Mouse (Mus musculus) neural tube, embryonic 11.5 days (tissue): ENCODE data around the gene Spata9. TPM values are rescaled to one million over a fixed set of nuclear protein-coding genes. Genes with fewer than 3 reads are reported as not detected.

Experiments used
- ATAC-seq: fragments of 200-750 bp; cut with Nextera tagmentation; 2 replicates; pipeline ENCODE4 v1.8.0; 2017; ENCODE audit warnings: moderate number of reproducible peaks, mild to moderate bottlenecking, moderate TSS enrichment, moderate library complexity; ENCODE audit not compliant: insufficient read depth, low FRiP score, low TSS enrichment
- DNase-seq: peaks from one replicate; pipeline ENCODE4 v3.0.0-alpha.2; 2015; ENCODE audit warnings: low spot score
- H3K27ac ChIP-seq: fragments of 300-500 bp; sonication (generic); 2 replicates; pipeline ENCODE4 v1.5.1; 2014; ENCODE audit warnings: low read depth, mild to moderate bottlenecking, low read length
- H3K27me3 ChIP-seq: fragments of 300-500 bp; sonication (generic); 2 replicates; pipeline ENCODE4 v1.6.1; 2014; ENCODE audit warnings: mild to moderate bottlenecking, low read length, mixed read lengths; ENCODE audit not compliant: control insufficient read depth, insufficient read depth
- H3K36me3 ChIP-seq: fragments of 300-500 bp; sonication (generic); 2 replicates; pipeline ENCODE4 v1.6.1; 2014; ENCODE audit warnings: mild to moderate bottlenecking, low read length, moderate library complexity, mixed read lengths; ENCODE audit not compliant: control insufficient read depth, insufficient read depth
- H3K4me1 ChIP-seq: fragments of 300-500 bp; sonication (generic); 2 replicates; pipeline ENCODE4 v1.6.1; 2014; ENCODE audit warnings: low read length, mixed read lengths; ENCODE audit not compliant: control insufficient read depth, insufficient read depth
- H3K4me2 ChIP-seq: fragments of 300-500 bp; sonication (generic); 2 replicates; pipeline ENCODE4 v1.6.1; 2014; ENCODE audit warnings: low read depth, mild to moderate bottlenecking, moderate library complexity
- H3K4me3 ChIP-seq: fragments of 300-500 bp; sonication (generic); 2 replicates; pipeline ENCODE4 v1.5.1; 2014; ENCODE audit warnings: low read depth, low read length
- H3K9ac ChIP-seq: fragments of 300-500 bp; sonication (generic); 2 replicates; pipeline ENCODE4 v1.6.1; 2014; ENCODE audit warnings: mild to moderate bottlenecking, low read length
- H3K9me3 ChIP-seq: fragments of 300-500 bp; sonication (generic); 2 replicates; pipeline ENCODE4 v1.6.1; 2016; ENCODE audit warnings: low read length; ENCODE audit not compliant: control insufficient read depth
- WGBS: fragments of 180-500 bp; shearing (Covaris S2); extraction: QIAGEN DNeasy Blood & Tissue Kit; methylation state at CpG from one replicate; pipeline ENCODE4 v1.1.7; 2014; 5-methylcytosine and 5-hydroxymethylcytosine counted together
- polyA plus RNA-seq: library from polyadenylated mRNA; unstranded; fragments of >200 nt; fragmentation: Nextera tagmentation; extraction: Ambion mirVana; gene quantifications from 2 replicates; pipeline ENCODE4 v1.2.1, GENCODE M21; 2014

Spata9 gene
- polyA plus RNA-seq, 1 experiment from 2014 or later = 0.29 TPM

GRCm38 (mm10) chr13:76017974-76018843 is 51.3 kb downstream of the Spata9 start, which contains the start of gene Rfesd:
Rfesd (minus strand) TSS chr13:76018719.
- H3K9ac ChIP-seq = peak within 1 kb of the TSS; percentile 93
- DNase-seq (peak; percentile 99), ATAC-seq (peak; percentile 99)
- 2% methylated on average over 50 of the region's 50 CpGs for WGBS
- H3K36me3 ChIP-seq = no peaks in the 10 kb centered on the region
- H3K4me2 ChIP-seq = peak within 1 kb of the TSS; percentile 59
- H3K4me1 ChIP-seq = peaks cover 3% of the 10 kb centered on the region; the same call in 1 of the 2 replicates
- H3K9me3 ChIP-seq = no peaks in the 10 kb centered on the region
- H3K27me3 ChIP-seq = no peaks in the 10 kb centered on the region
- H3K4me3 ChIP-seq = peak within 1 kb of the TSS; percentile 78
- peak within 1 kb of the TSS; percentile 89 for H3K27ac ChIP-seq

GRCm38 (mm10) chr13:76018844-76019400 is 52.0 kb downstream of the Spata9 start:
- peak overlapping the region; percentile 78 for H3K4me3 ChIP-seq
- no peak overlapping the region for H3K9ac ChIP-seq
- H3K36me3 ChIP-seq = no peaks in the 10 kb centered on the region
- H3K4me1 ChIP-seq = peaks cover 3% of the 10 kb centered on the region; the same call in 1 of the 2 replicates
- no peak overlapping the region for H3K27ac ChIP-seq
- no peaks in the 10 kb centered on the region for H3K27me3 ChIP-seq
- ATAC-seq = peak; percentile 56
- H3K4me2 ChIP-seq = peak overlapping the region; percentile 59
- WGBS = 48% methylated on average over 5 of the region's 5 CpGs
- DNase-seq = no peak
- no peaks in the 10 kb centered on the region for H3K9me3 ChIP-seq

GRCm38 (mm10) chr13:76021782-76022181 is 54.8 kb downstream of the Spata9 start:
- 91% methylated on average over 2 of the region's 2 CpGs for WGBS
- H3K4me3 ChIP-seq = no peak overlapping the region
- H3K36me3 ChIP-seq = no peaks in the 10 kb centered on the region
- peaks cover 3% of the 10 kb centered on the region; the same call in 1 of the 2 replicates for H3K4me1 ChIP-seq
- H3K27me3 ChIP-seq = no peaks in the 10 kb centered on the region
- no peaks in the 10 kb centered on the region for H3K9me3 ChIP-seq
- H3K9ac ChIP-seq = no peak overlapping the region
- H3K27ac ChIP-seq = no peak overlapping the region
- no peak overlapping the region for H3K4me2 ChIP-seq
- no peak for DNase-seq
- ATAC-seq = no peak

GRCm38 (mm10) chr13:76024588-76024987 is 57.6 kb downstream of the Spata9 start:
- ATAC-seq = no peak
- H3K4me1 ChIP-seq = no peaks in the 10 kb centered on the region
- H3K9me3 ChIP-seq = no peaks in the 10 kb centered on the region
- no peak for DNase-seq
- H3K27ac ChIP-seq = no peak overlapping the region
- H3K36me3 ChIP-seq = no peaks in the 10 kb centered on the region
- 86% methylated on average over 3 of the region's 3 CpGs for WGBS
- H3K4me2 ChIP-seq = no peak overlapping the region
- no peak overlapping the region for H3K9ac ChIP-seq
- H3K4me3 ChIP-seq = no peak overlapping the region
- H3K27me3 ChIP-seq = no peaks in the 10 kb centered on the region

DNA sequence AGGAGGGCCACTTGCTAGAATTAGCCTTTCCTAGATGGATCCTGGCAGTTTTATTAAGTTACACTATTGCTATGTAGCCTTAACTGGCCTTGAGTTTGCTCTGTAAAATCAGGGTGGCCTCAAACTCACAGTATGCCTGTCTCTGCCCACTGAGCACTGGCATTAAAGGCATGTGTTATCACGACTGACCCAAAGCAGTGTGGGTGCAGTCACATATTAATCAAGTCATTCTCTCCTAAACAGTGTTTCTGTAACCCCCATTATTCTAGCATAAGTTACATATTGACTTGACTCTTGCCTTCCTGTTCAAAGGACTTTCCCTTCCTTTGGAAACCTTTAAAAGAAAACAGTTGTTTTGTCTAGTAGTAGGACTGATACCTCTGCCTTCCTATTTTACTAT is 75.5 kb downstream of the Spata9 start:
- Histone ChIP-seq H3K9ac (no peak overlapping the region), H3K27ac (no peak overlapping the region), H3K36me3 (no peaks in the 10 kb centered on the region), H3K9me3 (no peaks in the 10 kb centered on the region), H3K27me3 (no peaks in the 10 kb centered on the region), H3K4me3 (no peak overlapping the region), H3K4me2 (no peak overlapping the region), H3K4me1 (no peaks in the 10 kb centered on the region)
- ATAC-seq (no peak), DNase-seq (no peak)
- 65% methylated on average over 1 of the region's 1 CpGs for WGBS

DNA sequence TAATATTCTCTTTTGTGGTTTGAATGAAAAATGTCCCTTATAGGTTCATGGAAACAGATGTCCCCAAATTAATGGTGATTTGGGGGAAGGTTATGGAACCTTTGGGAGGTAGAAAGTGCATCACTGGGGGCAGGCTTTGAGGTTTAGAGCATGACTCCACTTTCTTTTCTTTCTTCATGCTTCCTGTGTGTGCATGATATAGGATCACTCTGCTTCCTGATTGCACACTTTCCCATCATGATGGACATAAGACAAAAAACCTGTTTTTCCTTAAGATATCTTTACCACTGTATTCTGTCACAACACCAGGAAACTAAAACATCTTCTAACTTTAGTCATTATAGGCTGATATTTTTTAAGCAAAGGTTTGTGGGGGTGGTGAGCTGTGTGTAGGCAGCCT is 78.0 kb downstream of the Spata9 start:
- Histone ChIP-seq H3K9ac (no peak overlapping the region), H3K27ac (no peak overlapping the region), H3K36me3 (no peaks in the 10 kb centered on the region), H3K4me3 (no peak overlapping the region), H3K27me3 (no peaks in the 10 kb centered on the region), H3K9me3 (no peaks in the 10 kb centered on the region), H3K4me2 (no peak overlapping the region), H3K4me1 (no peaks in the 10 kb centered on the region)
- no peak for DNase-seq
- ATAC-seq = no peak

Other genes starting within 250 kb of the Spata9 start
- 39.5 and 39.6 TPM in 2 replicates for gene Glrx, start 127.3 kb upstream of the Spata9 start, polyA plus RNA-seq
- gene Rhobtb3, start 23.2 kb upstream of the Spata9 start, polyA plus RNA-seq = 58.6 and 62.5 TPM in 2 replicates
- 14.8 and 16.7 TPM in 2 replicates for gene Rfesd, start 51.6 kb downstream of the Spata9 start, polyA plus RNA-seq
- 0.31 and 0.65 TPM in 2 replicates for gene Gpr150, start 89.8 kb downstream of the Spata9 start, polyA plus RNA-seq
- gene Arsk, start 131.5 kb downstream of the Spata9 start, polyA plus RNA-seq = 5.3 and 6.6 TPM in 2 replicates
- 15.8 and 17.1 TPM in 2 replicates for gene Ttc37, start 131.6 kb downstream of the Spata9 start, polyA plus RNA-seq